Mouse (Mus musculus): ENCODE data around the gene Dnajc2. TPM values are rescaled to one million over a fixed set of nuclear protein-coding genes. Genes with fewer than 3 reads are reported as not detected.

Dnajc2 gene
- polyA plus RNA-seq (2015; fragmentation: Nextera tagmentation; extraction: Ambion mirVana): 56.8 and 63.1 TPM in 2 replicates

DNA sequence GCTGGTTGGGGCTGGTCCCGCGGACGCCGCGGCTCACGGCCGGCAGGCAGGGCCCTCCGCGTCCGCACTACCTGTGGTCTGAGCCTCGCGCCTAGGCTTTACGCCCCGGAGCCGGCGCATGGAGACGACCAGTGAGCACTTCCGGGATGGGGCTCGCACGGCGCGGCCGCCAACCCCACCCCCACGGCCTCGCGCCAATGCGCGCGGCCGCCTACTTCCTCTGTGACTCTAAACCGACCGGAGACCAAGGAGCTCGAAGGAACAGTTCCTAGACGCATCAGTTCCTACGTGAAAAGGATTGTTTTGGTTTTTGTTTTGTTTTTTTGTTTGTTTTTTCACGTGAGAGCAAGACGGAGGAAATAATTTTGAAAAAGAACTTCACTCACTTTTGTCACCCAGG lies at the start of gene Dnajc2, which contains the start of gene Psmc2:
Gene Dnajc2 (minus strand): TSS at position 199 of the 400 bp plus-strand sequence.
Gene Psmc2 (plus strand): TSS at position 231 of the 400 bp plus-strand sequence.
- peaks cover 45% of the 10 kb centered on the region for H3K36me3 ChIP-seq
- H3K9me3 ChIP-seq (replicated peaks): no peaks in the 10 kb centered on the region
- WGBS (ENCODE audit: insufficient replicate concordance): under 1% methylated on average over 35 of the region's 37 CpGs
- H3K4me1 ChIP-seq (replicated peaks): peaks cover 37% of the 10 kb centered on the region
- H3K4me3 ChIP-seq (replicated peaks): peak within 1 kb of the TSS; percentile 87
- peak within 1 kb of the TSS; percentile 93 for H3K9ac ChIP-seq
- ATAC-seq (ENCODE audit: low read depth) (peak; percentile 92), DNase-seq (peak; percentile 83)
- peak within 1 kb of the TSS; percentile 98 for H3K4me2 ChIP-seq
- H3K27me3 ChIP-seq: no peaks in the 10 kb centered on the region
- peak within 1 kb of the TSS; percentile 90 for H3K27ac ChIP-seq

DNA sequence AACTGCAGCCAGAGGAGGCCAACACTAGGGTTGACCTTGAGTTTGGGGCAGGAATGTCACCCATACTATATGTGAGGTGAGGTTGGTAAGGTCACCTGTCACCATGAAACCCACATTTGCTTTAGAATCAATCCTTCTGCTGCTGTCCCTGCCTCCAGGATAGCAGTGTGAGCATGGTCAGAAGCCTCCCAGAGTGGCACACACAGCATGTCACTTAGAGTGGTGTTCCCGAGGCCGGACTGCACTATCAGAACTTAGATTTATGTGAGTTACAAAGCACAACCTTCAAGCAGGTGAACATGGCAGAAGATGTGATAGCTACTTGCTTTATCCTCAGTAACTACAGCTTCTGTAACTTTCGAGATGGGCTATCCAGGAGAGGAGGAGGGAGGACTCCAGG lies 46.7 kb upstream of the Dnajc2 start:
- Histone ChIP-seq H3K36me3 (no peaks in the 10 kb centered on the region), H3K27ac (no peak overlapping the region), H3K4me2 (no peak overlapping the region), H3K9ac (no peak overlapping the region), H3K4me3 (replicated peaks) (no peak overlapping the region), H3K4me1 (replicated peaks) (no peaks in the 10 kb centered on the region), H3K9me3 (replicated peaks) (no peaks in the 10 kb centered on the region), H3K27me3 (no peaks in the 10 kb centered on the region)
- DNase-seq (no peak), ATAC-seq (ENCODE audit: low read depth) (no peak)
- WGBS (ENCODE audit: insufficient replicate concordance): 67% methylated on average over 3 of the region's 3 CpGs

DNA sequence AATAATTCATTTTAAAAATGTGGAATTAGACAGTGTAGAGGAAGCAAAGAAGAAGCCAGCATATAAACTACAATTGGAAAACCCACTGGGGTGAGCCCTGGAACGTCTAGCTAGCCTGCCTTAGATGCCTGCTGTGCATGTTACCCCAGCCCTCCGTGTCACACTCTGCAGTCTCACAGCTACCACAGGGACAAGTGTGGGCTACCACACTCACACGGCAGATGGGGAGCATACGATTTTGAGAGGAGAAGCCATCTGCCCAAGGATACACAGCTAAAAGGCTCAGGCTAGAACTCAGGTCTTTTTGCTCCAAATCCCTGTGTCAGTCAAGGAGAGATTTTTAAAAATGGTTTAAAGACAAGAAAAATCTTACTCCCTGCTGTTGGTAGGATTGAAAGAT lies 43.8 kb upstream of the Dnajc2 start:
- Histone ChIP-seq H3K36me3 (no peaks in the 10 kb centered on the region), H3K4me3 (replicated peaks) (no peak overlapping the region), H3K4me1 (replicated peaks) (no peaks in the 10 kb centered on the region), H3K27ac (no peak overlapping the region), H3K9me3 (replicated peaks) (no peaks in the 10 kb centered on the region), H3K4me2 (no peak overlapping the region), H3K9ac (no peak overlapping the region), H3K27me3 (no peaks in the 10 kb centered on the region)
- no peak for DNase-seq
- WGBS (ENCODE audit: insufficient replicate concordance): 57% methylated on average over 4 of the region's 4 CpGs
- ATAC-seq (ENCODE audit: low read depth): no peak

DNA sequence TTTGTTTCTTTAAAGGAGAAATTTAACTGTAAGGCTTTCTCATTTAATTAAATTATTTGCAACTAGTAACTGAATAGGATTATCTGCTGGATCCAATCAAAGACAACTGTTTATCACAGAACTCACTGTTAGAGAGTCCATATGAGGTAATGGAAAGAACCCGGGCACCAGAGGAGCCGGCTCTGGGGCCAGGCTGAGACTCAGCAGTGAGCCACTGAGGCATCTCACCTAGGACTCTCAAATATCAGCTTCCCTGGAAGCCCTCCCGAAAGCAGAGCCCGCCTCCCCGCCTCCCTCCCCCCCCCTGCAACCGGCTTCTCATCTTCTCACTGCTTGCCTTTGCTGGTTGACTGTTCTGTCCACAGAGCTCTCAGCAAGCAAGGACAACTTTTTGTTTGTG lies 42.6 kb upstream of the Dnajc2 start:
- 32% methylated on average over 6 of the region's 6 CpGs for WGBS (ENCODE audit: insufficient replicate concordance)
- Histone ChIP-seq H3K4me3 (replicated peaks) (no peak overlapping the region), H3K9me3 (replicated peaks) (no peaks in the 10 kb centered on the region), H3K36me3 (no peaks in the 10 kb centered on the region), H3K4me2 (no peak overlapping the region), H3K27ac (no peak overlapping the region), H3K27me3 (no peaks in the 10 kb centered on the region), H3K4me1 (replicated peaks) (no peaks in the 10 kb centered on the region), H3K9ac (no peak overlapping the region)
- DNase-seq: no peak
- no peak for ATAC-seq (ENCODE audit: low read depth)

DNA sequence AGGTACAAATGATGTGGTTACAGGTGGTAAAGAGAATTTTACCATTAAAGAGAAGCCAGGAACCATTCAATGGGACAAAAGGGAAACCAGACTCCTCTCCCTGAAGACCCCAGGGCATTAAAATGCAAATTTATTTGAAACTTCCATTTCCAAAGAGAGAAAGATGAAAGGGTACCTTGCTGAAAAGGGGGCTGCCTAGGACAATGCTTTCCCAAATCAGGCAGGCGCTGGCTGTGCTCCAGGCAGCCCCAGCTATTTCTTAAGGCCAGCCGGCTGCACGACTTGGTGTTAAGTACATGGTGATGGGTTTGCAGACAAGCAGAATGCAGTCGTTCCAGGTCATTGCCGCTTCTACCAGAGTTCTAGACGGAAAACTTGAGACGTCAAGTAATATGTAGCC lies 41.3 kb upstream of the Dnajc2 start:
- DNase-seq: no peak
- Histone ChIP-seq H3K9me3 (replicated peaks) (no peaks in the 10 kb centered on the region), H3K4me2 (no peak overlapping the region), H3K27ac (no peak overlapping the region), H3K27me3 (no peaks in the 10 kb centered on the region), H3K4me3 (replicated peaks) (no peak overlapping the region), H3K4me1 (replicated peaks) (no peaks in the 10 kb centered on the region), H3K36me3 (no peaks in the 10 kb centered on the region), H3K9ac (no peak overlapping the region)
- no peak for ATAC-seq (ENCODE audit: low read depth)
- 63% methylated on average over 7 of the region's 7 CpGs for WGBS (ENCODE audit: insufficient replicate concordance)

DNA sequence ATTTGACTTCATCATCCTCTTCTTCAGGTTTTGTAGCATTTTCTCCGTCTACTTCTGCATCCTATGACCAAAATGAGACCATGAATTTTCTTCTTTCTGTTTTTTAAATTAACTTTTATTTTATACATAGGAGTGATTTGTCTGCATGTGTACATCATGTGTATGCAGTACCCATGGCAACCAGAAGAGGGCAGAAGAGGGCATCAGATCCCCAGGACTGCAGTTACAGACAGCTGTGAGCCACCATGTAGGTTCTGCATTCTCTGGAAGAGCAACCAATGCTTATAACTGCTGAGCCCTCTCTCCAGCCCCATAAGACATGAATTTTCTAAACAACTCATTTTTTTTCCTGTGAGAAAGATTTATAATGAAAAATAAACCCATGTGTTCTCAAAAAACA lies 28.9 kb upstream of the Dnajc2 start:
- H3K27me3 ChIP-seq: no peaks in the 10 kb centered on the region
- WGBS (ENCODE audit: insufficient replicate concordance): 30% methylated on average over 1 of the region's 1 CpGs
- DNase-seq: peak; percentile 18
- no peak overlapping the region for H3K4me2 ChIP-seq
- no peak overlapping the region for H3K4me3 ChIP-seq (replicated peaks)
- H3K27ac ChIP-seq: no peak overlapping the region
- ATAC-seq (ENCODE audit: low read depth): no peak
- no peaks in the 10 kb centered on the region for H3K4me1 ChIP-seq (replicated peaks)
- H3K9ac ChIP-seq: no peak overlapping the region
- no peaks in the 10 kb centered on the region for H3K36me3 ChIP-seq
- H3K9me3 ChIP-seq (replicated peaks): no peaks in the 10 kb centered on the region

DNA sequence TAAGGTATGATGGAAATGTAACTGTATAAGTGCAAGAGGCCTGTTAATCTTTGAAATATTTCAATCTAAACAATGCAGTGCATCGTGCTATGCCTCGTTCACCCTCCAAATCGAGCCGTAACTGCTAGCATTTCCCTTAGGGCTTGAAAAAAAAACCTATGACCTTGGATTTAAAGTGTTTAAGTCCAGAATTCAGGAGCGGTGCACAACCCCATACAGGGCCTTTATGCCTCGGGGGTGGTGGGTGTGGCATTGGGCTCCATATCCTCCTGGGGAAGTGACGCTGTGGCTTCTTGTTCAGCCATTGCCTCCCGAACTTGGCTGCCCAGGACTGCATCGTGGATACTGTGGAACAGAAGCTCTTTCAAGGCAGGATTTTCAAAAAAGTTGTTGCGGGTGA lies 25.9 kb upstream of the Dnajc2 start:
- no peak overlapping the region for H3K27ac ChIP-seq
- WGBS (ENCODE audit: insufficient replicate concordance): 61% methylated on average over 10 of the region's 10 CpGs
- H3K36me3 ChIP-seq: no peaks in the 10 kb centered on the region
- no peak overlapping the region for H3K4me2 ChIP-seq
- no peak overlapping the region for H3K4me3 ChIP-seq (replicated peaks)
- H3K4me1 ChIP-seq (replicated peaks): no peaks in the 10 kb centered on the region
- no peak overlapping the region for H3K9ac ChIP-seq
- H3K9me3 ChIP-seq (replicated peaks): no peaks in the 10 kb centered on the region
- DNase-seq (no peak), ATAC-seq (ENCODE audit: low read depth) (no peak)
- H3K27me3 ChIP-seq: no peaks in the 10 kb centered on the region

DNA sequence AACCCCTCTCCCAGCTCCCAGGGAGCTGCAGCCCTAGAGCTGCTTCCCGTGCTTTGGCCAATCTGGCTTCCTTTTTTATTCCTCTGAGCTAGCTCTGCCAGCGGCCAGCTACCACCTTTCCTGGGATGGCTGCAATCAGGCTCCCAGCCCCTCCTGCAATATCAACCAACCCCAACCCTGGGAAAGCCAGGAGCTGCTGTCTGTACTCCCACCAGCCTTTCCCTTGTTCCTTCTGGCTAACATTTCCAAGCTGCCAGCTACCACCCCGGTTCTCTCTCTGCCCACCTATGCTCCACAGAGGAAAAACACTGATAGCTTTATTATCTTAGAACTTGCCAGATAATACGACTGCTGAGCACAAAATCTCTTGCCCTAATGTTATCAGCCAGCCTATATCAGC lies 19.8 kb upstream of the Dnajc2 start:
- H3K9me3 ChIP-seq (replicated peaks): no peaks in the 10 kb centered on the region
- H3K4me2 ChIP-seq: no peak overlapping the region
- no peak for ATAC-seq (ENCODE audit: low read depth)
- H3K36me3 ChIP-seq: peaks cover 46% of the 10 kb centered on the region
- DNase-seq: no peak
- H3K27me3 ChIP-seq: no peaks in the 10 kb centered on the region
- no peak overlapping the region for H3K9ac ChIP-seq
- H3K27ac ChIP-seq: no peak overlapping the region
- H3K4me1 ChIP-seq (replicated peaks): no peaks in the 10 kb centered on the region
- H3K4me3 ChIP-seq (replicated peaks): no peak overlapping the region
- 54% methylated on average over 4 of the region's 4 CpGs for WGBS (ENCODE audit: insufficient replicate concordance)

DNA sequence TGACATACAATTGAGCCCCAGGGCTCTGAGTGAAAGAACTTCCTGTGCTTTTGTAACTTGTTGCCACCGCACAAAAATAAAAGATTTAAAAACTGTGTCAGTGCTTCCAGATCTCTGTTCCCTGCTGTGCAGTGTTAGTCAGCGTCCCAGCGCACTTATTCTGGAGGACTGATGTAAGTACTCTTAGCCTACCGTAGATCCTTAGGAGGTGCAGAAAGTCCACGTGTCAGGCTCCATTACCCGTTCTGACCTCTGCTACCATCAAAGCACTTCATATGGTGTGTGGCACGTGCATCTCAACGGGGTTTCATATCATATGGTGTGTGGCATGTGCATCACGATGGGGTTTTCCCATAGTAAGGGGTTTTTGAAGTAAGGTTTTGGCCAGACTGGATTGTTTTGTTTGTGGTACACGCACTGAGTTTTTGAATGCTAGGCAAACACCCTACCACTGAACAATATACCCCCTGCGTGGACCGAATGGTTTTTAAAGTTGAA lies 18.7 kb upstream of the Dnajc2 start:
- DNase-seq (no peak), ATAC-seq (ENCODE audit: low read depth) (no peak)
- no peaks in the 10 kb centered on the region for H3K27me3 ChIP-seq
- H3K4me1 ChIP-seq (replicated peaks): no peaks in the 10 kb centered on the region
- no peak overlapping the region for H3K9ac ChIP-seq
- H3K4me2 ChIP-seq: no peak overlapping the region
- peaks cover 56% of the 10 kb centered on the region for H3K36me3 ChIP-seq
- WGBS (ENCODE audit: insufficient replicate concordance): 92% methylated on average over 12 of the region's 12 CpGs
- no peak overlapping the region for H3K27ac ChIP-seq
- no peak overlapping the region for H3K4me3 ChIP-seq (replicated peaks)
- no peaks in the 10 kb centered on the region for H3K9me3 ChIP-seq (replicated peaks)

DNA sequence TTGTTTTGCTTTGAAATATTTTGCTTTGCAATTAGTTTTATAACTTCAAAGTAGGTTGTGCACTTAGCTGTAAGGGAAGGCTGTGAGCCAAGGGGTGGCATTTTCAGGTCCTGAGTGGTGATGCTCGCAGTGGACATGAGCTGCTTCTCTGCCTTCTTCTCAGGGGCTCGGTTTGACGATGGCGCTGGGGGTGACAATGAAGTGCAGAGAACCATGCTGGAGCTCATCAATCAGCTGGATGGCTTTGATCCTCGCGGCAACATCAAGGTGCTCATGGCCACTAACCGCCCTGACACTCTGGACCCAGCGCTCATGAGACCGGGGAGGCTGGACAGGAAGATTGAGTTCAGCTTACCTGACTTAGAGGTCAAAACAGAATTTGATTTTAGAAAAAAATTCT lies 17.9 kb upstream of the Dnajc2 start:
- H3K9me3 ChIP-seq (replicated peaks): no peaks in the 10 kb centered on the region
- ATAC-seq (ENCODE audit: low read depth): no peak
- no peaks in the 10 kb centered on the region for H3K27me3 ChIP-seq
- H3K36me3 ChIP-seq: peaks cover 61% of the 10 kb centered on the region
- H3K9ac ChIP-seq: no peak overlapping the region
- 92% methylated on average over 9 of the region's 9 CpGs for WGBS (ENCODE audit: insufficient replicate concordance)
- no peak for DNase-seq
- H3K4me3 ChIP-seq (replicated peaks): no peak overlapping the region
- no peak overlapping the region for H3K27ac ChIP-seq
- H3K4me2 ChIP-seq: no peak overlapping the region
- H3K4me1 ChIP-seq (replicated peaks): no peaks in the 10 kb centered on the region

DNA sequence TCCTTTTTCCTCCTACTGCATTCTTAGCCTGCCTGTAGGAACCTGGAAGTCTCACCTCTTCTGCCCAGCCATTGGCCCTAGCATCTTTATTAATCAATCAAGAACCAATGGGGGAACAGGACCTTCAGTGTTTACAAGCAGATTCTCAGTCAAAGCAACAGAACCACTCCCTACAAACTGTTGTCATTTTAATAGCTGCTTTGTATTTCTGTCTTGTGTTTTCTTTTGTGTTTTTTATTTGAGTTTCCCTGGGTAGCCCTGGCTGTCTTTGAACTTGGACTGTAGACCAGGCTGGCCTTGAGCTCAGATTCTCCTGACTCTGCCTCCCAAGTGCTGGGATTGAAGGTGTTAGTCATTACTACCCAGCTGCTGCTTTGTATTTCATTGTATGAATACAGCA lies 7.1 kb upstream of the Dnajc2 start:
- no peak for DNase-seq
- H3K36me3 ChIP-seq: peaks cover 48% of the 10 kb centered on the region
- no peaks in the 10 kb centered on the region for H3K27me3 ChIP-seq
- peaks cover 29% of the 10 kb centered on the region for H3K4me1 ChIP-seq (replicated peaks)
- H3K4me2 ChIP-seq: no peak overlapping the region
- H3K9me3 ChIP-seq (replicated peaks): no peaks in the 10 kb centered on the region
- H3K27ac ChIP-seq: no peak overlapping the region
- H3K4me3 ChIP-seq (replicated peaks): no peak overlapping the region
- H3K9ac ChIP-seq: no peak overlapping the region
- ATAC-seq (ENCODE audit: low read depth): no peak

DNA sequence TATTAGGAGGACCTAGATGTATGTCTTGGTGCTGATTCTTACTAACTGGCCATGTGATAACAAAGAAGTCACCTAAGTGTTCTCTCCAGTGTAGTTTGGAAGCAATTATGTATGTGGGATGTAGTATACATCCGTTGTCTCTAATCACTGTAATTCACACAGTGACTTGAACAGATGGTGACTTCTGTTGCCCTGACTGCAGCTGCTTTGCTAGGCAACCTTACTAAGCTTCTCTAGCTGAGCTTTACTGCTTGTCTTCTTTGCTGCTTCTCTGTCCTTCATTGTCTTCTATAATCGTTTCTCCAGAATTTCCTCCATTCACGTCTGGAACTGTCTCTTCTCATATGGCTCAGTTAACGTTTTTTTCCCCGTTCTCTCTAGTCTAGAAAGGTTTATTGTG lies 4.0 kb upstream of the Dnajc2 start:
- DNase-seq (no peak), ATAC-seq (ENCODE audit: low read depth) (no peak)
- H3K4me2 ChIP-seq: peak overlapping the region; percentile 76

More for the DNA sequence above, 4.0 kb upstream of the Dnajc2 start:
- WGBS (ENCODE audit: insufficient replicate concordance): 60% methylated on average over 5 of the region's 5 CpGs
- H3K27ac ChIP-seq: no peak overlapping the region
- H3K27me3 ChIP-seq: no peaks in the 10 kb centered on the region
- H3K4me1 ChIP-seq (replicated peaks): peaks cover 33% of the 10 kb centered on the region
- H3K9me3 ChIP-seq (replicated peaks): no peaks in the 10 kb centered on the region
- H3K9ac ChIP-seq: peak overlapping the region; percentile 11; the same call in 1 of the 2 replicates
- peaks cover 28% of the 10 kb centered on the region; the same call in 1 of the 2 replicates for H3K36me3 ChIP-seq
- H3K4me3 ChIP-seq (replicated peaks): peak overlapping the region; percentile 81; the same call in 1 of the 2 replicates

All from liver, embryonic 13.5 days (tissue).